Mouse (Mus musculus) heart, embryonic 12.5 days (tissue): ENCODE measurements at regions not wholly inside any gene's neighbourhood (a gene's known extent, or its start where the extent isn't known, plus 50 kb on each side); places are given as distances from the start of the nearest gene placed in this dataset.
A peak's percentile ranks its signal among the peaks of the same experiment; 100 is the strongest.

Source experiments
- ATAC-seq: fragments of 200-750 bp; cut with Nextera tagmentation; 2 replicates; pipeline ENCODE4 v1.8.0; 2017; ENCODE audit warnings: moderate TSS enrichment, moderate library complexity; ENCODE audit not compliant: insufficient number of reproducible peaks, low FRiP score
- H3K27ac ChIP-seq: fragments of 300-500 bp; sonication (generic); 2 replicates; pipeline ENCODE4 v1.5.1; 2016; ENCODE audit warnings: mild to moderate bottlenecking, moderate library complexity; ENCODE audit not compliant: poor library complexity, severe bottlenecking
- H3K27me3 ChIP-seq: fragments of 300-500 bp; sonication (generic); replicated peaks from 2 replicates; pipeline ENCODE4 v1.6.1; 2016; ENCODE audit warnings: mild to moderate bottlenecking, moderate library complexity
- H3K36me3 ChIP-seq: fragments of 300-500 bp; sonication (generic); 2 replicates; pipeline ENCODE4 v1.6.1; 2016; ENCODE audit warnings: mild to moderate bottlenecking, moderate library complexity
- H3K4me1 ChIP-seq: fragments of 300-500 bp; sonication (generic); replicated peaks from 2 replicates; pipeline ENCODE4 v1.6.1; 2016; ENCODE audit warnings: mild to moderate bottlenecking
- H3K4me2 ChIP-seq: fragments of 300-500 bp; sonication (generic); 2 replicates; pipeline ENCODE4 v1.6.1; 2016; ENCODE audit warnings: mild to moderate bottlenecking, moderate library complexity
- H3K4me3 ChIP-seq: fragments of 300-500 bp; sonication (generic); 2 replicates; pipeline ENCODE4 v1.5.1; 2016; ENCODE audit warnings: mild to moderate bottlenecking
- H3K9ac ChIP-seq: fragments of 300-500 bp; sonication (generic); 2 replicates; pipeline ENCODE4 v1.6.1; 2016; ENCODE audit warnings: mild to moderate bottlenecking, moderate library complexity
- H3K9me3 ChIP-seq: fragments of 300-500 bp; sonication (generic); replicated peaks from 2 replicates; pipeline ENCODE4 v1.6.1; 2016; ENCODE audit warnings: mild to moderate bottlenecking, moderate library complexity
- WGBS: fragments of 180-500 bp; shearing (Covaris S2); methylation state at CpG from one replicate; pipeline ENCODE4 v1.1.7; 2016; 5-methylcytosine and 5-hydroxymethylcytosine counted together

- no peak overlapping the region for H3K9ac ChIP-seq
- H3K4me3 ChIP-seq = no peak overlapping the region
- no peaks in the 10 kb centered on the region for H3K36me3 ChIP-seq
- ATAC-seq = no peak
- no peaks in the 10 kb centered on the region for H3K27me3 ChIP-seq
- no peaks in the 10 kb centered on the region for H3K9me3 ChIP-seq
- no peak overlapping the region for H3K4me2 ChIP-seq
- H3K27ac ChIP-seq = no peak overlapping the region
- WGBS = 66% methylated on average over 6 of the region's 6 CpGs
- H3K4me1 ChIP-seq = no peaks in the 10 kb centered on the region
Observed at GRCm38 (mm10) chr1:176683146-176683545, 130.7 kb downstream of the Cep170 start.

- H3K27ac ChIP-seq = no peak overlapping the region
- no peaks in the 10 kb centered on the region for H3K36me3 ChIP-seq
- no peak overlapping the region for H3K9ac ChIP-seq
- 60% methylated on average over 8 of the region's 8 CpGs for WGBS
- H3K9me3 ChIP-seq = no peaks in the 10 kb centered on the region
- no peak overlapping the region for H3K4me3 ChIP-seq
- no peak overlapping the region for H3K4me2 ChIP-seq
- H3K4me1 ChIP-seq = no peaks in the 10 kb centered on the region
- no peaks in the 10 kb centered on the region for H3K27me3 ChIP-seq
- no peak for ATAC-seq
Observed at GRCm38 (mm10) chr1:176681971-176682370, 131.9 kb downstream of the Cep170 start.

- Histone ChIP-seq H3K36me3 (no peaks in the 10 kb centered on the region), H3K27me3 (no peaks in the 10 kb centered on the region), H3K27ac (no peak overlapping the region), H3K4me3 (no peak overlapping the region), H3K9me3 (no peaks in the 10 kb centered on the region), H3K4me2 (no peak overlapping the region), H3K4me1 (peaks cover 11% of the 10 kb centered on the region), H3K9ac (no peak overlapping the region)
- 0 out of 2 replicates have a peak, but pooled peaks have one; percentile 29 for ATAC-seq
Observed at GRCm38 (mm10) chr1:176675184-176675583, 138.7 kb downstream of the Cep170 start.

- Histone ChIP-seq H3K9me3 (0 out of 2 replicates have a peak, but pooled peaks cover 2% of the 10 kb centered on the region), H3K4me2 (no peak overlapping the region), H3K9ac (no peak overlapping the region), H3K4me3 (no peak overlapping the region), H3K27me3 (no peaks in the 10 kb centered on the region), H3K4me1 (peaks cover 11% of the 10 kb centered on the region), H3K27ac (no peak overlapping the region), H3K36me3 (no peaks in the 10 kb centered on the region)
- WGBS = 74% methylated on average over 3 of the region's 3 CpGs
- no peak for ATAC-seq
Observed at GRCm38 (mm10) chr1:176671081-176671480, 142.8 kb downstream of the Cep170 start.

- Histone ChIP-seq H3K4me2 (no peak overlapping the region), H3K36me3 (no peaks in the 10 kb centered on the region), H3K9ac (no peak overlapping the region), H3K27ac (no peak overlapping the region), H3K4me1 (no peaks in the 10 kb centered on the region), H3K9me3 (0 out of 2 replicates have a peak, but pooled peaks cover 7% of the 10 kb centered on the region), H3K27me3 (no peaks in the 10 kb centered on the region), H3K4me3 (no peak overlapping the region)
- no peak for ATAC-seq
- 50% methylated on average over 8 of the region's 8 CpGs for WGBS
Observed at GRCm38 (mm10) chr1:176667552-176668306, 146.1 kb downstream of the Cep170 start.

GRCm38 (mm10) chr1:176660286-176660685 is 153.6 kb downstream of the Cep170 start:
- Histone ChIP-seq H3K4me3 (no peak overlapping the region), H3K27ac (no peak overlapping the region), H3K4me2 (no peak overlapping the region), H3K27me3 (no peaks in the 10 kb centered on the region), H3K9ac (no peak overlapping the region), H3K4me1 (no peaks in the 10 kb centered on the region), H3K9me3 (no peaks in the 10 kb centered on the region), H3K36me3 (no peaks in the 10 kb centered on the region)
- WGBS = 89% methylated on average over 6 of the region's 6 CpGs
- ATAC-seq = no peak

- H3K36me3 ChIP-seq = no peaks in the 10 kb centered on the region
- ATAC-seq = no peak
- H3K9ac ChIP-seq = no peak overlapping the region
- H3K27ac ChIP-seq = no peak overlapping the region
- H3K9me3 ChIP-seq = no peaks in the 10 kb centered on the region
- H3K4me1 ChIP-seq = no peaks in the 10 kb centered on the region
- H3K4me2 ChIP-seq = no peak overlapping the region
- no peak overlapping the region for H3K4me3 ChIP-seq
- H3K27me3 ChIP-seq = no peaks in the 10 kb centered on the region
Observed at GRCm38 (mm10) chr1:176658639-176659038, 155.2 kb downstream of the Cep170 start.

- no peak overlapping the region for H3K4me2 ChIP-seq
- H3K9me3 ChIP-seq = no peaks in the 10 kb centered on the region
- no peak overlapping the region for H3K9ac ChIP-seq
- H3K27ac ChIP-seq = no peak overlapping the region
- WGBS = 62% methylated on average over 3 of the region's 3 CpGs
- H3K4me1 ChIP-seq = no peaks in the 10 kb centered on the region
- H3K36me3 ChIP-seq = no peaks in the 10 kb centered on the region
- ATAC-seq = no peak
- no peak overlapping the region for H3K4me3 ChIP-seq
- no peaks in the 10 kb centered on the region for H3K27me3 ChIP-seq
Observed at GRCm38 (mm10) chr1:176655487-176656333, 158.2 kb downstream of the Cep170 start.

GRCm38 (mm10) chr1:176644248-176644647 is 169.6 kb downstream of the Cep170 start:
- no peaks in the 10 kb centered on the region for H3K9me3 ChIP-seq
- ATAC-seq = no peak
- no peak overlapping the region for H3K27ac ChIP-seq
- H3K4me3 ChIP-seq = no peak overlapping the region
- no peaks in the 10 kb centered on the region for H3K4me1 ChIP-seq
- no peak overlapping the region for H3K9ac ChIP-seq
- H3K27me3 ChIP-seq = no peaks in the 10 kb centered on the region
- WGBS = 53% methylated on average over 1 of the region's 1 CpGs
- no peaks in the 10 kb centered on the region for H3K36me3 ChIP-seq
- no peak overlapping the region for H3K4me2 ChIP-seq

GRCm38 (mm10) chr1:176623171-176623570 is 190.7 kb downstream of the Cep170 start:
- H3K4me2 ChIP-seq = no peak overlapping the region
- H3K4me1 ChIP-seq = no peaks in the 10 kb centered on the region
- no peaks in the 10 kb centered on the region for H3K27me3 ChIP-seq
- H3K4me3 ChIP-seq = no peak overlapping the region
- no peak for ATAC-seq
- H3K36me3 ChIP-seq = no peaks in the 10 kb centered on the region
- no peaks in the 10 kb centered on the region for H3K9me3 ChIP-seq
- no peak overlapping the region for H3K27ac ChIP-seq
- 72% methylated on average over 4 of the region's 4 CpGs for WGBS
- H3K9ac ChIP-seq = no peak overlapping the region

GRCm38 (mm10) chr1:176622213-176622612 is 191.7 kb downstream of the Cep170 start:
- Histone ChIP-seq H3K4me1 (no peaks in the 10 kb centered on the region), H3K27me3 (no peaks in the 10 kb centered on the region), H3K9me3 (no peaks in the 10 kb centered on the region), H3K36me3 (no peaks in the 10 kb centered on the region), H3K4me2 (no peak overlapping the region), H3K4me3 (no peak overlapping the region), H3K9ac (no peak overlapping the region), H3K27ac (no peak overlapping the region)
- 83% methylated on average over 5 of the region's 5 CpGs for WGBS
- ATAC-seq = no peak
